ENCODE assay signal across 9 mouse cellular contexts in genomic region chr2:105677434-105678105, GRCm38 (mm10). TPM values are rescaled to one million over a fixed set of nuclear protein-coding genes. Genes with fewer than 3 reads are reported as not detected.
DNase-seq lines count a peak whose midpoint lies in the region; ATAC-seq and TF ChIP-seq lines count a peak whose summit lies in the region.
"Had no signal": no experiment of that assay in that cellular context is flagged by ENCODE, and none has a peak within 500 bp of the region (broad histone marks: within the 10 kb centered on the region; RNA-seq: fewer than 3 reads in every experiment).

No protein-coding gene starts in this region.

- H3K9ac ChIP-seq in hindbrain, embryonic 12.5 days: peak overlapping the region; percentile 85
- H3K9ac ChIP-seq in neural tube, embryonic 11.5 days (ENCODE audit: low read length): peak overlapping the region; percentile 92
- H3K9ac ChIP-seq: liver, embryonic 15.5 days had no signal

- H3K4me3 ChIP-seq in heart, embryonic 10.5 days: no peak overlapping the region
- H3K4me3 ChIP-seq in hindbrain, embryonic 12.5 days: peak overlapping the region; percentile 51
- H3K4me3 ChIP-seq in neural tube, embryonic 11.5 days (ENCODE audit: low read depth, low read length): peak overlapping the region; percentile 62
- H3K4me3 ChIP-seq: liver, embryonic 15.5 days had no signal

- H3K4me1 ChIP-seq in heart, embryonic 10.5 days: peaks cover 45% of the 10 kb centered on the region
- H3K4me1 ChIP-seq in hindbrain, embryonic 12.5 days: peaks cover 57% of the 10 kb centered on the region
- H3K4me1 ChIP-seq in neural tube, embryonic 11.5 days (ENCODE audit: control insufficient read depth, insufficient read depth, low read length): peaks cover 23% of the 10 kb centered on the region

- no peak overlapping the region for H3K27ac ChIP-seq in heart, embryonic 10.5 days
- H3K27ac ChIP-seq in hindbrain, embryonic 12.5 days: no peak overlapping the region; the same call in 1 of the 2 replicates
- H3K27ac ChIP-seq in neural tube, embryonic 11.5 days (ENCODE audit: low read depth, low read length): no peak overlapping the region
- H3K27ac ChIP-seq: liver, embryonic 15.5 days had no signal

- TF ChIP-seq POLR2A in brain, embryonic 14.5 days (IDR thresholded peaks at IDR 0.05; ENCODE audit: borderline replicate concordance, extremely low read depth, insufficient read depth, insufficient read length, poor library complexity, severe bottlenecking): no peak

- peak overlapping the region; percentile 61 for H3K4me2 ChIP-seq in hindbrain, embryonic 12.5 days (replicated peaks)
- H3K4me2 ChIP-seq in neural tube, embryonic 11.5 days (ENCODE audit: low read depth): peak overlapping the region; percentile 71
- H3K4me2 ChIP-seq: liver, embryonic 15.5 days had no signal

- ATAC-seq in hindbrain, embryonic 12.5 days (ENCODE audit: low FRiP score): no peak
- no peak for ATAC-seq in neural tube, embryonic 11.5 days (ENCODE audit: insufficient read depth, low FRiP score, low TSS enrichment)

- no peaks in the 10 kb centered on the region for H3K36me3 ChIP-seq in heart, embryonic 10.5 days
- H3K36me3 ChIP-seq in hindbrain, embryonic 12.5 days: no peaks in the 10 kb centered on the region
- no peaks in the 10 kb centered on the region for H3K36me3 ChIP-seq in neural tube, embryonic 11.5 days (ENCODE audit: control insufficient read depth, insufficient read depth, low read length)
- H3K36me3 ChIP-seq: liver, embryonic 15.5 days had no signal

- 1% methylated on average over 11 of the region's 11 CpGs for WGBS in heart, embryonic 10.5 days
- WGBS in hindbrain, embryonic 12.5 days: under 1% methylated on average over 11 of the region's 11 CpGs
- WGBS in neural tube, embryonic 11.5 days: 0% methylated on average over 11 of the region's 11 CpGs

- no peak for TF ChIP-seq CTCF in brain, embryonic 14.5 days (IDR thresholded peaks at IDR 0.05; ENCODE audit: borderline replicate concordance, extremely low read depth, insufficient read depth, insufficient read length)

- no peaks in the 10 kb centered on the region for H3K9me3 ChIP-seq in heart, embryonic 10.5 days
- H3K9me3 ChIP-seq in hindbrain, embryonic 12.5 days (replicated peaks): no peaks in the 10 kb centered on the region
- H3K9me3 ChIP-seq in neural tube, embryonic 11.5 days (ENCODE audit: control insufficient read depth, low read length): no peaks in the 10 kb centered on the region
- H3K9me3 ChIP-seq: liver, embryonic 15.5 days had no signal

- DNase-seq in heart, embryonic 10.5 days (ENCODE audit: low spot score): peak; percentile 55
- DNase-seq in heart, postnatal 4 days: no peak
- peak; percentile 56 for DNase-seq in brain, embryonic 14.5 days (ENCODE audit: low read depth)
- DNase-seq in neural tube, embryonic 11.5 days (ENCODE audit: low spot score): peak; percentile 29
- no peak for DNase-seq in thymus, postnatal 0 days (ENCODE audit: low spot score)
- no peak for DNase-seq in natural killer cell, adult 2 months (ENCODE audit: low spot score in 2 of 2)
- no peak for DNase-seq in gastrocnemius, adult 18-20 months (ENCODE audit: low spot score)

- peaks cover 98% of the 10 kb centered on the region for H3K27me3 ChIP-seq in heart, embryonic 10.5 days (ENCODE audit: insufficient read depth, poor library complexity, severe bottlenecking)
- H3K27me3 ChIP-seq in hindbrain, embryonic 12.5 days: peaks cover 90% of the 10 kb centered on the region
- H3K27me3 ChIP-seq in neural tube, embryonic 11.5 days (ENCODE audit: control insufficient read depth, insufficient read depth, low read length): peaks cover 65% of the 10 kb centered on the region

RNA-seq across cellular contexts. Expression of gene Pax6, which starts 8.9 kb away (rescaled TPM):
- 0.28 and 0.54 TPM in 2 replicates for polyA plus RNA-seq in heart, embryonic 10.5 days (2016; fragmentation: Nextera tagmentation; extraction: Ambion mirVana)
- under 1 TPM in 1 of 2 experiments, not detected in 1; 0.61 TPM for total RNA-seq in heart, postnatal 4 days (2021)
- polyA plus RNA-seq in brain, embryonic 14.5 days (2012; rRNA removed): 63.3 and 76.2 TPM in 2 replicates
- polyA plus RNA-seq in hindbrain, embryonic 12.5 days (2016; fragmentation: Nextera tagmentation; extraction: Ambion mirVana): 17.9 and 20.1 TPM in 2 replicates
- polyA plus RNA-seq in neural tube, embryonic 11.5 days (2014; fragmentation: Nextera tagmentation; extraction: Ambion mirVana): 28.2 and 30.7 TPM in 2 replicates
- polyA plus RNA-seq in thymus, postnatal 0 days (2015; fragmentation: Nextera tagmentation; extraction: Ambion mirVana): 0.09 TPM in 1 of 2 replicates, not detected in the other
- not detected for total RNA-seq in gastrocnemius, adult 18-20 months (2021)
- polyA plus RNA-seq: liver, embryonic 15.5 days had no signal

Comparison
In these comparisons a context has a peak if more than half of its experiments do, and no peak if none do; other contexts are left out.
1. DNase-seq: peak in heart, embryonic 10.5 days (single experiment), brain, embryonic 14.5 days (single experiment) and neural tube, embryonic 11.5 days (single experiment); none in heart, postnatal 4 days (single experiment), thymus, postnatal 0 days (single experiment), natural killer cell, adult 2 months (0 of 2) and gastrocnemius, adult 18-20 months (single experiment).
2. RNA of gene Pax6, which starts 8.9 kb away (polyA plus RNA-seq): 63.3 to 76.2 TPM in brain, embryonic 14.5 days, 28.2 to 30.7 TPM in neural tube, embryonic 11.5 days and 17.9 to 20.1 TPM in hindbrain, embryonic 12.5 days; 0.28 to 0.54 TPM in heart, embryonic 10.5 days and 0.09 TPM in thymus, postnatal 0 days; every median in the first group is over 10 times any median in the second.